Mouse (Mus musculus): ENCODE data around the gene Thrsp.

The Thrsp gene

DNA sequence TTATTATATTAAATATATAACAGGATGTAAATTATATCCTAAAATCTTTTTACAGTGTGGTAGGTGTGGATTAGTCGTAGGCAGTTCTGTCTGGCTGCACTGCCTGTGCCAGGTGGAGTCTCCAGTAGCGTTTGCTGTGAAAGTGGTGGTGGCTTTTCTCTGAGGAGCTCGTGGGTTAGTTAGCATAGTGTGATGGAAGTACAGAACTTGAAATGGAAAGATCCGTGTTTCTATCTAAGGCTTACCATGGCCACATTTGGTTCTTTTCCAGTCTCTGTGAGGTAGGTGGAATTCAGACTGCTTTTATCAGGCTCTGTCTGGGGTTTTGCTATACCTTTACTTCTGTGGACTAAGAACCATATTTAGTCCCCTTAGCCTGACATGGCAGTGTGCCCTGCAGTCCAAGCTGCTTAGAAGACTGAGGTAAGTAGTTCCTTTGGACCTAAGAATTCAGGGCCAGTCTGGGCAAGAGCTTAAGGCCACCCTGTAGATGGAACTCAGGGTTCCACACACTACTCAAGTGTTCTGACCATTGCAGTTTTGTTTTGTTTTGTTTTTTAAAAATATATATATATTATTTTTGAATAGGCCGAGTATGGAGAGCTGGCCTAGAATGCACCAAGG, 36.9 kb downstream of the Thrsp start:
- DNase-seq (ENCODE audit: extremely low spot score, low read depth, low spot score): no peak

DNA sequence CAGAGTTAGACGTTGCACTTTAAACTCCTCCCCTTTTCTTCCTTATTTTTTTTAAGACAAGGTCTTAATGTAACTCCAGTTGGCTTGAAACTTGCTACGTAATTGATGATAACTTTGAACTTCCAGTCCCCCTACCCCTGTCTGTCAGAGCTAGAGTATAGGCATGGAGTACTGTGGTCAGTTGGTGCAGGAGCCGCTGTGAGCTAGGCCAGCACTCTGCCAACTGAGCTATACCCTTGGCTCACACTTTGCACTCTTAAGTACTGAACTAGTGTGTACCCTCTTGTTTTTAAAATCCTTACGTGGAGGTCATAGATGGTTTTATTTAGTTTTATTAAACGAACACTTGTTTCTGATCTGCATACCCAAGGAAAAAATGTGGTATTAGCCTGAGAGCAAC, 38.2 kb downstream of the Thrsp start:
- DNase-seq (ENCODE audit: extremely low spot score, low read depth, low spot score): no peak

DNA sequence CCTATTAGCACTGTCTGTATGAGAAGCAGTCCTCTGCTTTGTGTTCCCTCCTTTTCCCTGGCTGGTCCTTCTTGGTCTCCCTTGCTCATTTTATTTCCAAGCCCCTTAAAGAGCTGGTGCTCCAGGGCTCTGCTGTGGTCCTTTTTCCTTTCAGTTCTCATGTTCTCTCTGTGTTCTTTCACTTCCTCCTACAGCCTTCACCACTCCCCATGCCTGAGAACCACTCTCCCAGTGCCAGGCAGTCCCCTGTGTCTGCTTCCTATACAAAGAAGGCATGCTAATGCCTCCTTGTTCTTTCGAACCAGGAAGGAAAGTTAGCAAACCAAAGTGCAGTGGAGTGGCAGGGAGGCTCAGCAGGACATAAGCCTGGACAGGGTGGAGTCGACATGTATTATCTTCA, 41.6 kb downstream of the Thrsp start:
- no peak for DNase-seq (ENCODE audit: extremely low spot score, low read depth, low spot score)

DNA sequence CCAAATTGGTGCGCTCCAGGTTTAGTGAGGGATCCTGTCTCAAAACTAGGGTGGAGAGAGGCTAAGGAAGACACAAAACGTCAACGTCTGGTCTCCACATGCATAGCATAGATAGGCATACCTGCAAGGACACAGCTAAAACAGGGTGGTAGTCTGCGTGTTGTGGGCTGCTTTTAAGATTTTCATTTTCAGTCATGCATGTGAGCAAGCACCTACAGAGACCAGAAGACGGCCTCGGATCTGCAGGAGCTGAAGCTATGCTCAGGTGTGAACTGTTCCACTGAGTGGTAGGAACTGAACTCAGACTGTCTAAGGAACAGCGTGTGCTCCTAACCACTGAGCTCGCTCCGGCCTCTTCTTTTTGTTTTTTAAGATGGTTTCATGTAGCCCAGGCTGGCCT, 42.4 kb downstream of the Thrsp start:
- no peak for DNase-seq (ENCODE audit: extremely low spot score, low read depth, low spot score)

DNA sequence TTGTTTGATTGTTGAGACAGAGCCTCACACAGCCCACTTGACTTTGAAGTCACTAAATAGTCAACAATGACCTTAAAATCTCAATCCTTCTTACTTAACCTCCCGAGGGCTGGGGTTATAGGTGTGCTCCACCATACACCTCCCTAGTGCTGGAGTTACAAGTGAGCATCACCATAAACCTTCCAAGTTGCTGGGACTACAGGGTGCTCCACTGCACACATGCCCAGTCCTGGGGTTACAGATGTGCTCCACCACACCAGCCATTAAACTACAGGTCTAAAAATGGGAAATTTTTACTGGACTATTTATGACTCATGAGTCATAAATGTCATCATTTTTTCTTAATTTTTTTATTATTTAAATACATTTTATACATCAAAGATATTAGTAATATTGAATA, 51.6 kb downstream of the Thrsp start:
- no peak for DNase-seq (ENCODE audit: extremely low spot score, low read depth, low spot score)
